Mouse (Mus musculus) C2C12 (cell line): Measurements from ENCODE around the gene Cds1. TPM values are rescaled to one million over a fixed set of nuclear protein-coding genes. Genes with fewer than 3 reads are reported as not detected.

Source experiments
- H3K27me3 ChIP-seq: one replicate; pipeline ENCODE4 v1.6.1; 2011; ENCODE audit not compliant: control insufficient read depth, insufficient read depth, insufficient read length
- H3K36me3 ChIP-seq: one replicate; pipeline ENCODE4 v1.6.1; 2011; ENCODE audit not compliant: control insufficient read depth, insufficient read depth
- H3K4me3 ChIP-seq: one replicate; pipeline ENCODE4 v1.5.1; 2011; ENCODE audit warnings: mild to moderate bottlenecking, control low read depth; ENCODE audit not compliant: poor library complexity, insufficient read depth, severe bottlenecking
- H3K79me2 ChIP-seq: one replicate; pipeline ENCODE4 v1.6.1; 2011; ENCODE audit not compliant: control insufficient read depth, insufficient read depth
- H3K79me3 ChIP-seq: one replicate; pipeline ENCODE4 v1.6.1; 2011; ENCODE audit warnings: low read depth, control low read depth
- H3ac ChIP-seq: one replicate; pipeline ENCODE3; 2011; ENCODE audit warnings: low read depth; ENCODE audit not compliant: control insufficient read depth, insufficient read length
- CEBPB ChIP-seq: IDR thresholded peaks from one replicate; pipeline ENCODE4 v1.6.1; 2011; ENCODE audit warnings: low read depth, mild to moderate bottlenecking, control low read depth, moderate library complexity
- CTCF ChIP-seq: IDR thresholded peaks from one replicate; pipeline ENCODE4 v1.5.1; 2011; ENCODE audit not compliant: control insufficient read depth, insufficient read depth, insufficient read length
- FOSL1 ChIP-seq: IDR thresholded peaks from one replicate; pipeline ENCODE4 v1.8.0; 2011; ENCODE audit warnings: mild to moderate bottlenecking, low read length; ENCODE audit not compliant: poor library complexity, insufficient read depth, severe bottlenecking
- MAX ChIP-seq: IDR thresholded peaks from one replicate; pipeline ENCODE4 v1.6.1; 2011; ENCODE audit warnings: mild to moderate bottlenecking, control low read depth
- MYOD1 ChIP-seq: IDR thresholded peaks from one replicate; pipeline ENCODE4 v1.6.1; 2011; ENCODE audit warnings: low read depth; ENCODE audit not compliant: control insufficient read depth, insufficient read length
- MYOG ChIP-seq: IDR thresholded peaks from one replicate; pipeline ENCODE4 v1.6.1; 2011; ENCODE audit not compliant: control insufficient read depth, insufficient read length; ENCODE audit errors: extremely low read depth
- USF1 ChIP-seq: IDR thresholded peaks from one replicate; pipeline ENCODE4 v1.6.1; 2011; ENCODE audit warnings: low read depth, mild to moderate bottlenecking, control low read depth, moderate library complexity
- polyA plus RNA-seq: library from polyadenylated mRNA; unstranded; fragments of >200 nt; fragmentation: generic; extraction: Trizol; gene quantifications from one replicate; pipeline ENCODE4 v1.2.1, GENCODE M21; 2012; ENCODE audit warnings: missing spikeins

Cds1 gene
- polyA plus RNA-seq, 1 experiment, result not detected

GRCm38 (mm10) chr5:101866722-101867121 lies 101.8 kb downstream of the Cds1 start:
- H3K79me3 ChIP-seq, result no peaks in the 10 kb centered on the region

More at GRCm38 (mm10) chr5:101866722-101867121, 101.8 kb downstream of the Cds1 start:
- Histone ChIP-seq H3ac (no peak overlapping the region), H3K4me3 (no peak overlapping the region), H3K36me3 (peaks cover 70% of the 10 kb centered on the region), H3K79me2 (no peaks in the 10 kb centered on the region), H3K27me3 (no peaks in the 10 kb centered on the region)
- TF ChIP-seq MAX (no peak), MYOD1 (no peak), USF1 (no peak), CTCF (no peak), MYOG (no peak), CEBPB (no peak), FOSL1 (no peak)

Other genes with a start within 250 kb of the Cds1 start
- not detected for gene Nkx6-1, start 100.1 kb upstream of the Cds1 start, polyA plus RNA-seq